In the genomic region with DNA sequence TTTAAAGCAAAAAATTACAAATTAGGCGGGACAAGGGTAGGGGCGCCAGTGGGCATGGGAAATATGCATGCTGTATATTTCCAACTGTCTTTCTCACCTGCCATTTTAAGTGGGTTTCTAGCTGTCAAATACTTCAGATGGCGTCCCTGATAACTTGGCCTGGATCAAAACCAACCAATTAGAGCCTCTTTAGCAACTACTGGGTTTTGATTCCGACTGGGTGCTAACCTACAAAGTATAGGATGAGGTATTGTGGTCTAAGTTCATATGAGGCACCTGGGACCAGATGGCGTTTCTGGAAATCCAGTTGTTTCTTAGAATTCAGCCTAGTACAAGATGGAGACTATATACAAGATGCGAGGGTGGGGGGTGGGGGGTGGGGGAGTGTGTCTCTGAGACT, we compare ENCODE assay signal across 21 mouse cellular contexts. TPM values are rescaled to one million over a fixed set of nuclear protein-coding genes. Genes with fewer than 3 reads are reported as not detected.
"Had no signal": no experiment of that assay in that cellular context is flagged by ENCODE, and none has a peak within 500 bp of the region (broad histone marks: within the 10 kb centered on the region; RNA-seq: fewer than 3 reads in every experiment).

No protein-coding gene starts in this region.

- H3K36me3 ChIP-seq: lung, embryonic 15.5 days; midbrain, embryonic 12.5 days; neural tube, embryonic 12.5 days; stomach, embryonic 15.5 days had no signal

- H3K27ac ChIP-seq: liver, embryonic 14.5 days; lung, embryonic 15.5 days; macrophage; midbrain, embryonic 12.5 days; neural tube, embryonic 12.5 days; stomach, embryonic 15.5 days; stomach, postnatal 0 days had no signal

- H3K4me2 ChIP-seq: lung, embryonic 15.5 days; midbrain, embryonic 12.5 days; neural tube, embryonic 12.5 days; stomach, embryonic 15.5 days had no signal

- DNase-seq: lung, adult 2 months; lung, postnatal 14 days; lung, postnatal 36 days; midbrain, embryonic 14.5 days; right cerebral cortex, postnatal 14 days; thymus, postnatal 36 days had no signal

- H3K9me3 ChIP-seq: lung, embryonic 15.5 days; megakaryocyte, embryonic 14.5 days; midbrain, embryonic 12.5 days; neural tube, embryonic 12.5 days; stomach, embryonic 15.5 days had no signal

- ATAC-seq: lung, postnatal 0 days; midbrain, embryonic 16.5 days had no signal

- H3K4me3 ChIP-seq: lung, embryonic 15.5 days; megakaryocyte, embryonic 14.5 days; midbrain, embryonic 12.5 days; neural tube, embryonic 12.5 days; stomach, embryonic 15.5 days had no signal

- H3K9ac ChIP-seq: liver, embryonic 14.5 days; lung, embryonic 15.5 days; midbrain, embryonic 12.5 days; neural tube, embryonic 12.5 days; stomach, embryonic 15.5 days had no signal

RNA-seq across cellular contexts. Expression of gene Fam169b, which starts 1.8 kb away (rescaled TPM):
- polyA plus RNA-seq: neural tube, embryonic 14.5 days had no signal

RNA-seq across cellular contexts. Expression of gene Pgpep1l, which starts 7.8 kb away (rescaled TPM):
- total RNA-seq: megakaryocyte progenitor cell, adult 5-6 weeks; monocyte, adult 5-6 weeks; neutrophil, adult 5-6 weeks had no signal
- polyA plus RNA-seq: liver, embryonic 14.5 days; liver, embryonic 16.5 days; lung, embryonic 15.5 days; lung, postnatal 0 days; midbrain, embryonic 12.5 days; midbrain, embryonic 14.5 days; midbrain, embryonic 16.5 days; neural tube, embryonic 12.5 days; neural tube, embryonic 14.5 days; stomach, embryonic 15.5 days; stomach, postnatal 0 days had no signal
